Mouse (Mus musculus): ENCODE measurements around the gene Khdc1a.
"Not testable (repeated sequence)": the region's sequence is repeated elsewhere in the genome, so short reads cannot be mapped to it uniquely, and the experiment has no call there.

Gene Khdc1a

GRCm38 (mm10) chr1:21349341-21349740 is at the start of gene Khdc1a:
TSS of gene Khdc1a (plus strand) at chr1:21349641.
- no peak for DNase-seq (ENCODE audit: low spot score)

DNA sequence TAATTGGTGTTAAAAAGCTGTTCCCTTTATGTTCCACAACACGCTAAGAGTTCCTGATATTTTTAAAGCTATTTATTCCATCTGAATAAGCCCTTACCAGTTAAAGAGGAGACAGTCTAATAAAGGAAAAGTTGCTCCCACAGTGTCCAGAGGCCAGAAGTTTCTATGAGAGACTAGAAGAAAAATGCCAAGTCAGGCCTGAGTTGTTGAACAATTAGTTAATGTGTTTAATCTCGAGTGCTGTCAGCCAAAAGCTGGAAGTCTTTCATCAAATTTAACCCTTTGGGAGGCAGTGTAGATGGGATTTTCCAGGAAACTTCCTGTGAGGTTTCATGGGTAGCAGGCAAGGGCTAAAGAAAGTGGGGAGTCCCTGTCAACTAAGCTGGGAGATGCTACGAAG is 49.6 kb upstream of the Khdc1a start:
- no peak for DNase-seq (ENCODE audit: low spot score)

- DNase-seq (ENCODE audit: low spot score) = no peak
Measured at GRCm38 (mm10) chr1:21301686-21302085, 47.8 kb upstream of the Khdc1a start.

DNA sequence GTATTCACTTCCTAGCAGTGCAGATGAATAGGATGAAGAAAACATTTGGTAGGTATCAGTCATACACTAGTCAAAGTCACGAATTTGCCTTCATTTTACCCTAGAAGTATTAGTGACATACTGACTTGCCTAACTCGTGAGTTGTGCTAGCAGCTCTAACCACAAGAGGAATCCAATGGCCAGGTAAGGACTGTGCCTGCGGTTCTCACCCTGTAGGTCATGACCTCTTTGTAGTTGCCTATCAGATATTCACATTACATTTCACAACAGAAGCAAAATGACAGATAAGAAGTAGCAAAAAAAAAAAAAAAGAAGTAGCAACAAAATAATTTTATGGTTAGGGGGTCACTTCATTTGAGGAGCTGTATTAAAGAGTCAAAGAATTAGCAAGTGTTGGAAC is 45.3 kb upstream of the Khdc1a start:
- no peak for DNase-seq (ENCODE audit: low spot score)

DNA sequence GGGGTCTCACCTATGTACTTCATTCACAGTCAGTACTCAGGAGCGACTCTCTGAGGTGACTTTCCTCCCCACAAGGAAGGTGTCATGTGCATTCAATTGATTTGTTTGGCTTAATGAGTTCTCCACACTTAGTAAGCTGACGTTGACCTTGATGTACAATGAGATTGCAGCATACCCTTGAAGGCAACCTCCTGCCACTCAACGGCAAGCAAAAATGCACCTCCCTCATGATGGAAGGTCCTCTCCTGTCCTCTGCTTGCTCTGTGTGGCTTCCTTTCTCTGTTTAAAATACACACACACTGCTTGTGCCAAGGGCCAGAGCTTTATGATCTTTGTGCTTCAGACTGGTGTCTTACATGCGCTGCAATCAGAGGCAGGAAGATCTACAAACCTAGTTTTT is 44.8 kb upstream of the Khdc1a start:
- no peak for DNase-seq (ENCODE audit: low spot score)

DNA sequence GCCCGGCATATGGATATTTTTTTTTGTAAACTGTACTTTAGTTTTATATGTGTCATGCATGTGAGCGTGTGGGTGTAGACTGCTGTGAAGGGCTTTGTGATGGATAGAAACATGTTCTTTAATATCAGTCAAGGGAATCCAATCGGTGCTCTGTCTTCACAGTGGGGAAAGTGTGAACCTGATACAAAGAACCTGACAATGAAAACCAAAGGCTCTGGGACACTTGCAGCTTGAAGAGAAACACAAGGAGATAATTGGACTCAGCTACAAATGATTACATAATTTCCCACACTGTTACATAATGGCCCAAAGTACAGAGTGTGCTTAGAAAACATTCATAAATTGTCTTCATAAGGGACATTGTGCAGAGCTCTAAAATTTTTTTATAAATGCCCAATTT is 44.0 kb upstream of the Khdc1a start:
- no peak for DNase-seq (ENCODE audit: low spot score)

GRCm38 (mm10) chr1:21314336-21314735 is 35.1 kb upstream of the Khdc1a start:
- no peak for DNase-seq (ENCODE audit: low spot score)

GRCm38 (mm10) chr1:21315756-21316155 is 33.7 kb upstream of the Khdc1a start:
- DNase-seq (ENCODE audit: low spot score) = no peak

DNA sequence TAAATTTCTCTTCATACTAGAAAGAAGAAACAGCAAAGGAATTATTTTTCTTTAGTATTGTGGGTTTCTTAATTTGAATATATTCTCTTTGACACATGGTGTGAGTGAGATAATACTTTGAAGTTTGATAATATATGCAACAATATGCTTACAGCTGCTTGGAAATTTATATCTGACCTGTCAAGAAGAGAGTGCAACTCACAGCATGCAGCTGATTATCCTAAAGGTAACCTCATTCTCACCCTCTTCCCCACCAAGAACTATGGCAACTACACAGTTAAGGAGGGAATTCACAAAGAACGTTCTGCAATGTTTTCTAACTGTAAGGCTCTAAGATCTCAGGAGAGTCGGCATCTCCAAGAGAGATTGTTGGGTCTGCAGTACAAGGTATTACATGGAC is 33.1 kb upstream of the Khdc1a start:
- no peak for DNase-seq (ENCODE audit: low spot score)

- no peak for DNase-seq (ENCODE audit: low spot score)
Measured at GRCm38 (mm10) chr1:21318202-21318601, 31.2 kb upstream of the Khdc1a start.

- DNase-seq (ENCODE audit: low spot score) = not testable (repeated sequence)
Measured at GRCm38 (mm10) chr1:21320271-21320670, 29.2 kb upstream of the Khdc1a start.

DNA sequence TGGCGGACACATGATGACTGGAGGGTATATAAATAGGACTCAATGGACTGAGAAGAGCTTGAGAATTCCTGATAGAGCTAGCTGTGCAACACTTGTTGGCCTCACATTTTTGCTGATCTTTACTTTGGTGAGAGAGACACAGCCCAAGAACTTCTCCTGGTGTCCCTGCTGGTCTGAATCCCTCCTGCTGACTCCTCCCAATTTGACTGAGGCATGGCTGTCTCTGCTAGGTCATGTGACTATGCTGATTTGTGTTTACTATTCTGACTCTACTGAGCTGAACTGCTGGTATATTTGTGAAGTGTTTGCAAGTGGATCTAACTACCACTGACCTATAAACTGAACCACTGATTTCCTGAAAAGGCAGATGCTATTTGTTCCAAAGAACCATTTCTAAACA is 27.8 kb upstream of the Khdc1a start:
- DNase-seq (ENCODE audit: low spot score) = no peak

DNA sequence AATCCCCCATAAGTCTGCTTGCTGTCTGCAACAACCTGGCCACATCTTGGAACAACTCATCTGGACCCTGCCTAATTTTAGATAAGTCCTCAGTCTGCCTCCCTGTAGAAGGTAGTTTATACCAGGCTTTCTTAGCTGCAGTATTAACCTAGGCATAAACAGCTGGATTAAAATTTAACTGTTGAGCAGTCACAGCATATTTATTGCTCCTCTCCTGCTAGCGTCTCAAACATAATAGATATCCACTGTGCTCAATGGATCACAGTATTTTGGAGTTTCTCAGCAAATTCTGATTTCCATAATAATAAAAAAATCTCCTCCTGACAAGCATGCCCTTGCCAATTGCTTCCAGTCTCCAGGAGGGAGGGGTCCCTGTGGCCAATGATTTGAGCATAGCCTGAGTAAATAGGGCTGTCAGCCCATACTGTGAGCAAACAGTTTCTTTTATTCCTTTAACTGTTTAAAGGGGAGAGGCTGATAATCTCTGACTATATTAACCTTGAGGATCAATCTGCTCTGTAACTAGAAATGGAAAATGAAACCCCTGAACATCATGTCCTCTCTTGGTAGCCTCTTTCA is 25.4 kb upstream of the Khdc1a start:
- DNase-seq (ENCODE audit: low spot score) = no peak

DNA sequence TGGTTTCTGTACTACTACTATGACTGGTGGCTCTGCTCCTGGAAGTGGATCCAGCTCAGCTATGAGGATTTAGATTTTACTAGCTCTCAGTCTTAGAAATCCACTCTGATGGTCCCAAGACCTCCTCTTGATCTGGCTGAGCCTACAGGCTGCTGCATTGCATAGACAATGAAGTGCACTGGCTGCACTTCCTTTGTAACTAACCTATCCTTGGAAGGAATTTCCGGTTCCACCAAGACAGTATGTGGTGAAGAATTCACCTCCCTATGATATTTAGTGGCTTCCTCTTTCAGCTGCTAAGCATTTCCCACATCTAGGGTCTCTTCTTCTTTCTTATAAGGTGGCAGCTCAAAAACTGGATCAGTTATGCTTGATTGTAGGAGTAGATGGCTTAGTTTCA is 24.8 kb upstream of the Khdc1a start:
- no peak for DNase-seq (ENCODE audit: low spot score)

DNA sequence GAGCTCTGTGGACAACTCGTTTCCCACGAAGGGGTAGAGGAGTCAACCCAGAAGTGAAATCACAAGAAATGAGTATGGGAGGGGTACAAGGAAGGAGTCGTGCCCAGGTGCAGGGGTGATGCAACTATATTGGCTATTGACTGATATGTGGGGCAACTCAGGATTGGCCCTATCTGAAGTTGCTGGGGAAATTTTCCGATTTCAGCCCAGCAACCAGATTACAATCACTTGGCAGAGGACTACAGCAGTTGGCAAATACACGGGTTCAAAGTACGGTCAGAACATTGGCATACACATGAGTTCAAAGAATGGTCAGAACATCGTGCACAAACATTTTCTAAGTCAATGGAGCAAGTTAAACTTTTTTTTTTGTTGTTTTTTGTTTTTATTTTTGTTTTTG is 22.7 kb upstream of the Khdc1a start:
- DNase-seq (ENCODE audit: low spot score) = no peak

- DNase-seq (ENCODE audit: low spot score) = not testable (repeated sequence)
Measured at GRCm38 (mm10) chr1:21331161-21331560, 18.3 kb upstream of the Khdc1a start.

- peak; percentile 13 for DNase-seq (ENCODE audit: low spot score)
Measured at GRCm38 (mm10) chr1:21333222-21333973, 16.0 kb upstream of the Khdc1a start.

DNA sequence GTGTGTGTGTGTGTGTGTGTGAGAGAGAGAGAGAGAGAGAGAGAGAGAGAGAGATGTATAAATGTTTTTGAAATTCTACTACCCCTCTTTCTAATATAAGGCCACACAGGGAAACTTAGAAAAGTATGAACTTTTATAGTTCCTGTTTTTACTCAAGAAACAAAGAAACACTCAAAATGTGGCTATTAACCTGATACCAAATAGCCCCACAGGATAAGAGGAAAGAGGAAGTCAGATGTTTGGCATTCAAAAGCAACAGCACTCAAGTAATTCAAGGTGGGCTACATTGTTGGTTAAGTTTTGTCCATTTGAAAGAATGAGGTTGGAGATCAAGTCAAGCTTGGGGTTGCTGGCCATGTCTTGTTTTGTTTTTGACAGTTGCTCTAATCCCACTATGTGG is 13.6 kb upstream of the Khdc1a start:
- DNase-seq (ENCODE audit: low spot score) = no peak

GRCm38 (mm10) chr1:21340745-21341144 is 8.7 kb upstream of the Khdc1a start:
- no peak for DNase-seq (ENCODE audit: low spot score)

GRCm38 (mm10) chr1:21344253-21344652 is 5.2 kb upstream of the Khdc1a start:
- DNase-seq (ENCODE audit: low spot score) = peak; percentile 62

- DNase-seq (ENCODE audit: low spot score) = not testable (repeated sequence)
Measured at GRCm38 (mm10) chr1:21344752-21345151, 4.7 kb upstream of the Khdc1a start.

DNA sequence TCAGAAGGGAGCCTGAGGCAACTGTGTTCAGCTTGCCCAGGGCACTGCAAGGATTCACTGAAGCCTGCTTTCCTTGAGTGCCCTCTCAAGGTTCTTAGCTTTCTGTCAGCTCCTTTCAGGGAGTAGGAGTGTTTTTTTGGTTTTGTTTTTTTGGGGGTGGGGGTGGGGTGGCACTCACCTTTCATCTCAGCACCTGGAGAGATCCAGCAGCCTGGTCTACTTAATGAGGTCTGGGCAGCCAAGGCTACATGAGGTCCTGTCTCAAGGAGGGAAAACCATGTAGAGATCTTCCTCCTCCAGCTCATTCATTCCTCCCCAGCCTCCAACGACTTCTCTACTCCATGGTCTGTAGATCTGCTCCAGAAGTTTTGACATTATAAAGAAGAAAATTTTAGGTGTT is 18.6 kb downstream of the Khdc1a start, which contains the start of gene Khdc1c:
Khdc1c (plus strand) TSS at position 301 of the 400 bp plus-strand sequence.
- not testable (repeated sequence) for DNase-seq (ENCODE audit: low spot score)

GRCm38 (mm10) chr1:21383256-21383655 is 33.8 kb downstream of the Khdc1a start, which contains the start of gene Khdc1b:
TSS of gene Khdc1b (plus strand) at chr1:21383556.
- DNase-seq (ENCODE audit: low spot score) = no peak
